Mouse (Mus musculus) right cerebral cortex, postnatal 10 days (tissue): Measurements from ENCODE around the gene Pabpn1l.
"Not testable (repeated sequence)": the region's sequence is repeated elsewhere in the genome, so short reads cannot be mapped to it uniquely, and the experiment has no call there.

Source experiments
- DNase-seq, 2 experiments: peaks; one replicate each; pipeline ENCODE4 v3.0.0; 2021; ENCODE audit warnings: low spot score in 2 of 2

Pabpn1l gene

GRCm38 (mm10) chr8:122648192-122648970 lies 25.8 kb upstream of the Pabpn1l start:
- DNase-seq = no peak

GRCm38 (mm10) chr8:122646337-122646736 lies 23.8 kb upstream of the Pabpn1l start:
- no peak for DNase-seq

GRCm38 (mm10) chr8:122644175-122644954 lies 21.8 kb upstream of the Pabpn1l start:
- no peak for DNase-seq

- peak in 1 of 2 experiments; percentile 63 for DNase-seq
Observed at GRCm38 (mm10) chr8:122642071-122642470, 19.5 kb upstream of the Pabpn1l start.

- peak; percentile 84 to 88 for DNase-seq
Observed at GRCm38 (mm10) chr8:122641406-122641805, 18.9 kb upstream of the Pabpn1l start.

- DNase-seq = no peak
Observed at GRCm38 (mm10) chr8:122640825-122641224, 18.3 kb upstream of the Pabpn1l start.

GRCm38 (mm10) chr8:122639521-122640248 lies 17.1 kb upstream of the Pabpn1l start:
- peak; percentile 58 to 61 for DNase-seq

GRCm38 (mm10) chr8:122638601-122639000 lies 16.1 kb upstream of the Pabpn1l start:
- no peak for DNase-seq

GRCm38 (mm10) chr8:122637230-122637629 lies 14.7 kb upstream of the Pabpn1l start:
- no peak for DNase-seq

GRCm38 (mm10) chr8:122636803-122637175 lies 14.2 kb upstream of the Pabpn1l start:
- DNase-seq = peak; percentile 63 to 80

- no peak for DNase-seq
Observed at GRCm38 (mm10) chr8:122635878-122636802, 13.6 kb upstream of the Pabpn1l start.

- DNase-seq = no peak
Observed at GRCm38 (mm10) chr8:122633205-122633604, 10.7 kb upstream of the Pabpn1l start.

- DNase-seq = not testable (repeated sequence)
Observed at GRCm38 (mm10) chr8:122632134-122632533, 9.6 kb upstream of the Pabpn1l start.

GRCm38 (mm10) chr8:122630696-122631095 lies 8.2 kb upstream of the Pabpn1l start:
- DNase-seq = no peak

- no peak for DNase-seq
Observed at GRCm38 (mm10) chr8:122629388-122629787, 6.8 kb upstream of the Pabpn1l start.

GRCm38 (mm10) chr8:122626896-122627295 lies 4.4 kb upstream of the Pabpn1l start:
- no peak for DNase-seq

- DNase-seq = no peak
Observed at GRCm38 (mm10) chr8:122625811-122626210, 3.3 kb upstream of the Pabpn1l start.

- DNase-seq = no peak
Observed at GRCm38 (mm10) chr8:122624653-122625052, 2.1 kb upstream of the Pabpn1l start.

- DNase-seq = no peak
Observed at GRCm38 (mm10) chr8:122623844-122624642, 1.5 kb upstream of the Pabpn1l start.

GRCm38 (mm10) chr8:122620446-122620845 lies 2.1 kb downstream of the Pabpn1l start:
- DNase-seq = no peak
